Mouse (Mus musculus) MEL (cell line): ENCODE data around the gene Aamp. TPM values are rescaled to one million over a fixed set of nuclear protein-coding genes. Genes with fewer than 3 reads are reported as not detected.

Experiments
- DNase-seq: peaks from one replicate; pipeline ENCODE4 v3.0.0; 2011; ENCODE audit warnings: low read depth, low spot score
- H3K27ac ChIP-seq: 2 replicates; pipeline ENCODE4 v1.5.1; 2012; ENCODE audit warnings: low read depth, mild to moderate bottlenecking, control low read depth, low read length, moderate library complexity; ENCODE audit not compliant: control insufficient read depth
- H3K27me3 ChIP-seq, 2 experiments: fragments of 150-350 bp in 1 of 2; sonication (generic) in 1 of 2; 2 replicates each; pipeline ENCODE4 v1.6.1; 2012; ENCODE audit warnings: low read length in 2 of 2, mild to moderate bottlenecking in 2 of 2, improper control_type of control experiment in 1 of 2, moderate library complexity in 1 of 2; ENCODE audit not compliant: insufficient read depth in 2 of 2, control insufficient read depth in 1 of 2
- H3K36me3 ChIP-seq, 2 experiments: 2 replicates each; pipeline ENCODE4 v1.6.1; 2012 to 2014; ENCODE audit warnings: low read length in 2 of 2, improper control_type of control experiment in 1 of 2, inconsistent platforms in 1 of 2, mild to moderate bottlenecking in 1 of 2; ENCODE audit not compliant: insufficient read depth in 2 of 2, control insufficient read depth in 1 of 2
- H3K4me1 ChIP-seq, 2 experiments: fragments of 150-350 bp in 1 of 2; sonication (generic) in 1 of 2; 2 replicates each; pipeline ENCODE4 v1.6.1; 2012; ENCODE audit warnings: low read length in 2 of 2, improper control_type of control experiment in 1 of 2, mild to moderate bottlenecking in 1 of 2; ENCODE audit not compliant: insufficient read depth in 2 of 2, control insufficient read depth in 1 of 2
- H3K4me3 ChIP-seq, 2 experiments: fragments of 150-350 bp in 1 of 2; sonication (generic) in 1 of 2; 2 replicates each; pipeline ENCODE4 v1.5.1; 2012; ENCODE audit warnings: low read depth in 2 of 2, low read length in 2 of 2, mild to moderate bottlenecking in 2 of 2, moderate library complexity in 2 of 2, control low read depth in 1 of 2, improper control_type of control experiment in 1 of 2; ENCODE audit not compliant: control insufficient read depth in 1 of 2, insufficient read depth in 1 of 2
- H3K79me2 ChIP-seq: 2 replicates; pipeline ENCODE4 v1.6.1; 2012; ENCODE audit warnings: mild to moderate bottlenecking, low read length, moderate library complexity; ENCODE audit not compliant: control insufficient read depth, poor library complexity, insufficient read depth
- H3K9ac ChIP-seq: 2 replicates; pipeline ENCODE4 v1.6.1; 2012; ENCODE audit warnings: low read depth, mild to moderate bottlenecking, control low read depth, low read length, moderate library complexity; ENCODE audit not compliant: control insufficient read depth, poor library complexity, severe bottlenecking
- H3K9me3 ChIP-seq: fragments of 150-350 bp; sonication (generic); replicated peaks from 2 replicates; pipeline ENCODE4 v1.6.1; 2012; ENCODE audit warnings: mild to moderate bottlenecking, low read length, improper control_type of control experiment, moderate library complexity; ENCODE audit not compliant: insufficient read depth
- CHD2 ChIP-seq: IDR thresholded peaks from 2 replicates; pipeline ENCODE4 v1.6.1; 2011; ENCODE audit warnings: low read length, improper control_type of control experiment
- ELF1 ChIP-seq: IDR thresholded peaks from 2 replicates; pipeline ENCODE4 v1.6.1; 2014; ENCODE audit warnings: low read depth, mild to moderate bottlenecking, inconsistent platforms, low read length, improper control_type of control experiment, moderate library complexity
- GATA1 ChIP-seq: IDR thresholded peaks from 2 replicates; pipeline ENCODE4 v1.6.1; 2011; ENCODE audit warnings: low read depth, low read length, improper control_type of control experiment
- KAT2A ChIP-seq: conservative IDR thresholded peaks from 2 replicates; pipeline ENCODE4 v1.6.1; 2012; ENCODE audit warnings: low read depth, low read length, improper control_type of control experiment, inconsistent platforms
- MAFK ChIP-seq: IDR thresholded peaks from 2 replicates; pipeline ENCODE4 v1.6.1; 2011; ENCODE audit warnings: low read depth, mild to moderate bottlenecking, low read length, improper control_type of control experiment, borderline replicate concordance
- MYB ChIP-seq: IDR thresholded peaks from 2 replicates; pipeline ENCODE4 v1.6.1; 2011; ENCODE audit warnings: mild to moderate bottlenecking, low read depth, low read length, improper control_type of control experiment
- NELFE ChIP-seq: IDR thresholded peaks from 2 replicates; pipeline ENCODE4 v1.6.1; 2011; ENCODE audit warnings: low read depth, low read length, improper control_type of control experiment
- POLR2AphosphoS2 ChIP-seq: IDR thresholded peaks from 2 replicates; pipeline ENCODE4 v1.6.1; 2011; ENCODE audit warnings: low read length, improper control_type of control experiment
- SMC3 ChIP-seq: IDR thresholded peaks from 2 replicates; pipeline ENCODE4 v1.6.1; 2011; ENCODE audit warnings: low read depth, low read length, improper control_type of control experiment
- UBTF ChIP-seq: IDR thresholded peaks from 2 replicates; pipeline ENCODE4 v1.6.1; 2012; ENCODE audit warnings: low read depth, mild to moderate bottlenecking, inconsistent platforms, low read length, improper control_type of control experiment, moderate library complexity, borderline replicate concordance; ENCODE audit not compliant: insufficient read depth
- ZKSCAN1 ChIP-seq: IDR thresholded peaks from 2 replicates; pipeline ENCODE4 v1.6.1; 2012; ENCODE audit warnings: low read depth, mild to moderate bottlenecking, inconsistent platforms, low read length, improper control_type of control experiment, moderate library complexity
- ZNF384 ChIP-seq: IDR thresholded peaks from 2 replicates; pipeline ENCODE4 v1.6.1; 2012; ENCODE audit warnings: low read depth, mild to moderate bottlenecking, inconsistent platforms, low read length, improper control_type of control experiment
- polyA plus RNA-seq, 2 experiments: library from polyadenylated mRNA; stranded (reverse) in 1 of 2; unstranded in 1 of 2; fragments of >175 nt in 1 of 2; fragments of >200 nt in 1 of 2; gene quantifications; 2 replicates each; pipeline versions ENCODE4 v1.2.1 to v1.2.4; 2012; ENCODE audit warnings: low replicate concordance in 2 of 2, low read depth in 1 of 2; ENCODE audit not compliant: insufficient read length in 2 of 2, insufficient read depth in 1 of 2, missing spikeins in 1 of 2
- total RNA-seq: library from RNA; depleted of rRNA; stranded (reverse); fragments of 300-350 nt; gene quantifications from 2 replicates; pipeline ENCODE4 v1.2.3, GENCODE M21; 2012

Gene Aamp
- total and polyA plus RNA-seq, 3 experiments = 108 to 169 TPM; not detected in 1

- H3K4me3 ChIP-seq = no peak overlapping the region
- peaks cover 7% of the 10 kb centered on the region for H3K79me2 ChIP-seq
- H3K27me3 ChIP-seq = no peaks in the 10 kb centered on the region
- peaks cover 0 to 22% of the 10 kb centered on the region in 2 experiments; a peak in 2 of 4 replicates for H3K4me1 ChIP-seq
- TF ChIP-seq GATA1 = 0 out of 2 replicates have a peak, but pooled peaks have one; percentile 6
- no peak for TF ChIP-seq ELF1
- peaks cover 0 to 17% of the 10 kb centered on the region in 2 experiments; a peak in 2 of 4 replicates for H3K36me3 ChIP-seq
- H3K9me3 ChIP-seq = no peaks in the 10 kb centered on the region
- H3K9ac ChIP-seq = no peak overlapping the region
- DNase-seq = peak; percentile 70
- no peak overlapping the region for H3K27ac ChIP-seq
These were observed 23.7 kb upstream of the Aamp start for GRCm38 (mm10) chr1:74308001-74308964.

DNA sequence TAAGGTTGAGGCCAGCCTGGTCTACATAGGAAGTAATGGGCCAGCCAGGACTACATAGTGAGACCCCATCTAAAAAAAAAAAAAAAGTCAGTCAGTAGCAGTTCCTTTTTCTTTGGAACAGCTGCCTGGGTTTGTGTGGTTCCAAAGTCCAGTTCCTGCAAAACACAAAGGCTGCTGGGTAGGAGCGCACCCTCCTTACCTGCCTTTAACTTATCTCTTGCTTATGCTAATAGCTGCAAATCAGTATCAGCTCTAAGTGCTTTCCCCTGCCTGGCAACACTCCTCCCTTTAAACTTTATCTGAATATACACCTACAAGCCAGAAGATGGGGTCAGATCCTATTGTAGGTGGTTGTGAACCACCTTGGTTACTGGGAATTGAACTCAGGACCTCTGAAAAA is 22.6 kb upstream of the Aamp start:
- DNase-seq = no peak
- Histone ChIP-seq H3K9ac (no peak overlapping the region), H3K9me3 (no peaks in the 10 kb centered on the region), H3K27me3 (no peaks in the 10 kb centered on the region), H3K27ac (no peak overlapping the region), H3K36me3 (peaks cover 0 to 17% of the 10 kb centered on the region in 2 experiments; a peak in 2 of 4 replicates), H3K4me3 (no peak overlapping the region), H3K79me2 (peaks cover 11% of the 10 kb centered on the region), H3K4me1 (peaks cover 0 to 26% of the 10 kb centered on the region in 2 experiments; a peak in 2 of 4 replicates)
- TF ChIP-seq SMC3 = no peak
- TF ChIP-seq ZNF384 = peak; percentile 69

- Histone ChIP-seq H3K27ac (no peak within 1 kb of the TSS), H3K9me3 (no peaks in the 10 kb centered on the region), H3K4me1 (peaks cover 0 to 31% of the 10 kb centered on the region in 2 experiments; a peak in 2 of 4 replicates), H3K36me3 (peaks cover 0 to 22% of the 10 kb centered on the region in 2 experiments; a peak in 2 of 4 replicates), H3K9ac (peak within 1 kb of the TSS; percentile 86), H3K27me3 (no peaks in the 10 kb centered on the region), H3K79me2 (peaks cover 14% of the 10 kb centered on the region), H3K4me3 (peak within 1 kb of the TSS; percentile 91 to 94)
- no peak for DNase-seq
- no peak for TF ChIP-seq ZKSCAN1
- no peak for TF ChIP-seq CHD2
- TF ChIP-seq KAT2A = no peak
- TF ChIP-seq MYB = no peak
- no peak for TF ChIP-seq MAFK
- no peak for TF ChIP-seq ZNF384
- TF ChIP-seq NELFE = no peak
- no peak for TF ChIP-seq UBTF
- no peak for TF ChIP-seq POLR2AphosphoS2
These were observed 21.0 kb upstream of the Aamp start, which contains the start of gene Tmbim1 for GRCm38 (mm10) chr1:74305522-74305921. Gene Tmbim1, minus strand, starts transcription at chr1:74305622.
